Mouse (Mus musculus) megakaryocyte, embryonic 14.5 days (primary cell): ENCODE results near the gene Camkv.

Source experiments
- FLI1 ChIP-seq: IDR thresholded peaks from 2 replicates; pipeline ENCODE4 v1.6.1; 2012; ENCODE audit warnings: low read length, inconsistent platforms, mixed read lengths
- GATA1 ChIP-seq: IDR thresholded peaks from 3 replicates; pipeline ENCODE4 v1.6.1; 2012; ENCODE audit warnings: mixed read lengths, low read length, inconsistent platforms, borderline replicate concordance

GRCm38 (mm10) chr9:107936831-107937230 lies 1.4 kb downstream of the Camkv start:
- TF ChIP-seq GATA1 (no peak), FLI1 (no peak)
